16 mouse cellular contexts compared by ENCODE assay signal in the genomic region with DNA sequence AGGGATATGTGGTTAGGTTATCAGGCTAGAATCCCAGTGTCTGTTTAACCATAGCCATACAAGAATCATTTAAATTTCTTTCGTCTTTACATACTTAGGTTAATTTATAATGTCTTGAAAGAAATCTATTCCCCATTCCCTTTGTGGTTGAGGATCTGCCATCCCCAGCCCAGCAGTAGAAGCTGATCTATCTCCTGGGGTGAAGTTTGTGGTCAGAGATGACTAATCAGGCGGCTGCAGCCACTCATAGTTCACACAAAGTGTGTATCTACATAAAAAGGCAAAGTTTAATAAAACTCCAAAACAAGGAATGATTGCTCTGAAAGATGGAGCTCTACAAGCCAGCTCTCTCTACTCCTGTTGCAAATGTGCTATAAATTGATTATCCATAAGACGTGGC. TPM values are rescaled to one million over a fixed set of nuclear protein-coding genes. Genes with fewer than 3 reads are reported as not detected.
"Had no signal": no experiment of that assay in that cellular context is flagged by ENCODE, and none has a peak within 500 bp of the region (broad histone marks: within the 10 kb centered on the region; RNA-seq: fewer than 3 reads in every experiment).

No protein-coding gene starts in this region.

- ATAC-seq: lung, postnatal 0 days had no signal

- DNase-seq: lung, adult 2 months; lung, postnatal 4 days; right cerebral cortex, postnatal 4 days; spleen, adult 18-20 months; thymus, adult 18-20 months; thymus, postnatal 14 days had no signal

- H3K4me3 ChIP-seq: limb, embryonic 10.5 days; liver, embryonic 15.5 days; megakaryocyte, embryonic 14.5 days; midbrain, embryonic 12.5 days; neural tube, embryonic 12.5 days had no signal

- H3K27me3 ChIP-seq: liver, embryonic 15.5 days; midbrain, embryonic 12.5 days; neural tube, embryonic 12.5 days had no signal

- H3K9ac ChIP-seq: liver, embryonic 15.5 days; midbrain, embryonic 12.5 days; neural tube, embryonic 12.5 days had no signal

- H3K27ac ChIP-seq: limb, embryonic 10.5 days; liver, embryonic 15.5 days; midbrain, embryonic 12.5 days; neural tube, embryonic 12.5 days had no signal

- H3K4me1 ChIP-seq: limb, embryonic 10.5 days; liver, embryonic 15.5 days; midbrain, embryonic 12.5 days; neural tube, embryonic 12.5 days had no signal

- H3K4me2 ChIP-seq: liver, embryonic 11.5 days; liver, embryonic 15.5 days; midbrain, embryonic 12.5 days; neural tube, embryonic 12.5 days had no signal

- H3K36me3 ChIP-seq: limb, embryonic 10.5 days; liver, embryonic 15.5 days; midbrain, embryonic 12.5 days; neural tube, embryonic 12.5 days had no signal

- H3K9me3 ChIP-seq: limb, embryonic 10.5 days; liver, embryonic 15.5 days; midbrain, embryonic 12.5 days; neural tube, embryonic 12.5 days had no signal

RNA-seq across cellular contexts. Expression of a gene that starts 33.6 kb away (rescaled TPM):
- total RNA-seq: layer of hippocampus, adult 8-10 months; layer of hippocampus, postnatal 14 days; left cerebral cortex, postnatal 10 days had no signal
- polyA plus RNA-seq: limb, embryonic 10.5 days; liver, embryonic 11.5 days; liver, embryonic 15.5 days; neural tube, embryonic 12.5 days had no signal
